ENCODE assay signal across 8 mouse cellular contexts in genomic region chr7:68127799-68128261, GRCm38 (mm10).
DNase-seq lines count a peak whose midpoint lies in the region; ATAC-seq and TF ChIP-seq lines count a peak whose summit lies in the region.

No protein-coding gene starts in this region.

- peak overlapping the region; percentile 69; the same call in 1 of the 2 replicates for H3K9ac ChIP-seq in ES-Bruce4 (ENCODE audit: low read depth, poor library complexity, severe bottlenecking)

- ATAC-seq in neutrophil, adult 5-6 weeks (ENCODE audit: extremely low read depth, insufficient number of reproducible peaks, low FRiP score, poor library complexity, severe bottlenecking), result peak; percentile 42; the same call in 1 of the 2 replicates

- peaks cover 2% of the 10 kb centered on the region for H3K4me1 ChIP-seq in ES-Bruce4 (ENCODE audit: control insufficient read depth, insufficient read depth, low read length)
- peaks cover 12% of the 10 kb centered on the region for H3K4me1 ChIP-seq in embryonic fibroblast, embryonic 13.5 days (ENCODE audit: control insufficient read depth, insufficient read depth, low read length)

- H3K9me3 ChIP-seq in ES-Bruce4 (replicated peaks; ENCODE audit: control insufficient read depth, insufficient read depth, low read length, poor library complexity, severe bottlenecking), result no peaks in the 10 kb centered on the region

- TF ChIP-seq EP300 in ES-Bruce4 (IDR thresholded peaks at IDR 0.05; ENCODE audit: insufficient read depth, low read depth, low read length), result no peak

- no peaks in the 10 kb centered on the region for H3K27me3 ChIP-seq in ES-Bruce4 (ENCODE audit: control insufficient read depth, insufficient read depth, low read length, poor library complexity, severe bottlenecking)

- no peak overlapping the region for H3K4me3 ChIP-seq in ES-Bruce4 (ENCODE audit: low read depth, low read length)
- no peak overlapping the region for H3K4me3 ChIP-seq in embryonic fibroblast, embryonic 13.5 days (ENCODE audit: insufficient read depth, low read length)

- no peak for TF ChIP-seq POLR2A in ES-Bruce4 (IDR thresholded peaks at IDR 0.05; ENCODE audit: insufficient read depth, low read length)
- TF ChIP-seq POLR2A in embryonic fibroblast, embryonic 13.5 days (IDR thresholded peaks at IDR 0.05; ENCODE audit: low read depth, low read length), result no peak

- DNase-seq in adrenal gland, postnatal 36 days, result peak; percentile 66 to 70
- DNase-seq in heart, postnatal 4 days, result peak; percentile 60
- peak; percentile 68 to 74 for DNase-seq in kidney, postnatal 4 days
- DNase-seq in lung, adult 18-20 months, result peak; percentile 36 to 56
- DNase-seq in urinary bladder, postnatal 36 days (ENCODE audit: low spot score in 2 of 2), result peak; percentile 34 to 54

- peak; percentile 37 for TF ChIP-seq CTCF in ES-Bruce4 (IDR thresholded peaks at IDR 0.05; ENCODE audit: low read depth, low read length)
- 0 out of 2 replicates have a peak, but pooled peaks have one; percentile 46 for TF ChIP-seq CTCF in embryonic fibroblast, embryonic 13.5 days (IDR thresholded peaks at IDR 0.05; ENCODE audit: borderline replicate concordance, insufficient read depth, low read length)

- H3K27ac ChIP-seq in ES-Bruce4 (ENCODE audit: insufficient read depth, low read length), result 0 out of 2 replicates have a peak overlapping the region, but pooled peaks have one; percentile 11
- H3K27ac ChIP-seq in embryonic fibroblast, embryonic 13.5 days (ENCODE audit: insufficient read depth, low read length), result 0 out of 2 replicates have a peak overlapping the region, but pooled peaks have one; percentile 14

- no peaks in the 10 kb centered on the region for H3K36me3 ChIP-seq in ES-Bruce4 (ENCODE audit: control insufficient read depth, insufficient read depth, low read length, poor library complexity, severe bottlenecking)
